Mouse (Mus musculus): Measurements from ENCODE around the gene Krtap3-3.

DNA sequence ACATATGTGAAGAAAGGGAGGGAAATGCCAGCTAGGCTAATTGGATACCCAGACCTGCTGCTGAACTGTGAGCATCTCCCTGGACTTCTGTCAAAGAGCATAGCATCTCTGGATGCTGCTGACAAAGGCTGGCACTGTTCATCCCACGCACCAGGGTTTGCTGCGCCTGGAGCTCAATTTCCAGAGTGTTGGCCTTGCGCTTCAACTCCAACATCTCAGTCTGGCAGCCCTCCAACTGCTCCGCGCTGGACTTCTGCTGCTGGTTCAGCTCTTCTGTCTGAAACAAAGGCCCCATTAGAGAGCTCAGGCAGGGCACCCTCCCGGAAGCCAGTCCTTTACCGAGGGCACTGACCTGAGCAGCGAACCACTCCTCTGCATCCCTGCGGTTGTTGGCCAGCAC, 10.9 kb downstream of the Krtap3-3 start:
- no peak for TF ChIP-seq CTCF (IDR thresholded peaks at IDR 0.05)
- TF ChIP-seq POLR2A (IDR thresholded peaks at IDR 0.05; ENCODE audit: insufficient read depth, low read depth, low read length): no peak
- TF ChIP-seq EP300 (IDR thresholded peaks at IDR 0.05; ENCODE audit: insufficient read depth, low read depth, low read length): no peak

All from heart, adult 2 months (tissue).